19 mouse cellular contexts compared by ENCODE assay signal in genomic region chr4:137908489-137908888, GRCm38 (mm10). TPM values are rescaled to one million over a fixed set of nuclear protein-coding genes. Genes with fewer than 3 reads are reported as not detected.
A peak's percentile ranks its signal among the peaks of the same experiment; 100 is the strongest.
DNase-seq lines count a peak whose midpoint lies in the region; ATAC-seq and TF ChIP-seq lines count a peak whose summit lies in the region.
"Had no signal": no experiment of that assay in that cellular context is flagged by ENCODE, and none has a peak within 500 bp of the region (broad histone marks: within the 10 kb centered on the region; RNA-seq: fewer than 3 reads in every experiment).

No protein-coding gene starts in this region.

- H3K9me3 ChIP-seq in heart, embryonic 12.5 days (replicated peaks): no peaks in the 10 kb centered on the region
- no peaks in the 10 kb centered on the region for H3K9me3 ChIP-seq in E14TG2a.4 (ENCODE audit: low read length)
- H3K9me3 ChIP-seq in liver, embryonic 12.5 days (replicated peaks): no peaks in the 10 kb centered on the region
- H3K9me3 ChIP-seq: embryonic facial prominence, embryonic 12.5 days; hindbrain, embryonic 15.5 days; limb, embryonic 13.5 days; liver, embryonic 15.5 days; midbrain, embryonic 15.5 days had no signal

- no peak overlapping the region for H3K4me2 ChIP-seq in heart, embryonic 12.5 days
- peak overlapping the region; percentile 30 for H3K4me2 ChIP-seq in myocyte (ENCODE audit: low read depth)
- no peak overlapping the region for H3K4me2 ChIP-seq in liver, embryonic 12.5 days
- H3K4me2 ChIP-seq: embryonic facial prominence, embryonic 12.5 days; hindbrain, embryonic 15.5 days; limb, embryonic 13.5 days; midbrain, embryonic 15.5 days had no signal

- WGBS in heart, embryonic 12.5 days: 78% methylated on average over 7 of the region's 7 CpGs
- 70% methylated on average over 7 of the region's 7 CpGs for WGBS in liver, embryonic 12.5 days (ENCODE audit: insufficient replicate concordance)

- H3K79me2 ChIP-seq in myocyte (ENCODE audit: control insufficient read depth, insufficient read depth): no peaks in the 10 kb centered on the region

- peaks cover 32% of the 10 kb centered on the region for H3K4me1 ChIP-seq in heart, embryonic 12.5 days (replicated peaks)
- H3K4me1 ChIP-seq in E14TG2a.4 (replicated peaks; ENCODE audit: low read depth, low read length): peaks cover 92% of the 10 kb centered on the region
- no peaks in the 10 kb centered on the region for H3K4me1 ChIP-seq in embryonic fibroblast, embryonic 13.5 days (ENCODE audit: control insufficient read depth, insufficient read depth, low read length)
- H3K4me1 ChIP-seq in liver, embryonic 12.5 days: peaks cover 16% of the 10 kb centered on the region

- no peak for DNase-seq in heart, postnatal 10 days
- DNase-seq in cerebellum, adult 11 months: no peak
- DNase-seq: adrenal gland, adult 2 months; cerebellum, adult 9-10 months; kidney, adult 8-10 months; layer of hippocampus, adult 9-11 months; right cerebral cortex, postnatal 25 days; thymus, postnatal 25 days had no signal

- no peak overlapping the region for H3ac ChIP-seq in myocyte (ENCODE audit: control insufficient read depth, insufficient read length)

- no peak for ATAC-seq in heart, embryonic 12.5 days (ENCODE audit: insufficient number of reproducible peaks, low FRiP score)
- ATAC-seq in liver, embryonic 12.5 days: no peak
- ATAC-seq: midbrain, embryonic 15.5 days had no signal

- H3K27me3 ChIP-seq in heart, embryonic 12.5 days (replicated peaks): no peaks in the 10 kb centered on the region
- 0 out of 2 replicates have a peak, but pooled peaks cover 15% of the 10 kb centered on the region for H3K27me3 ChIP-seq in E14TG2a.4 (ENCODE audit: insufficient read depth, low read length)
- no peaks in the 10 kb centered on the region for H3K27me3 ChIP-seq in myocyte (ENCODE audit: control insufficient read depth, insufficient read depth, insufficient read length)
- 0 out of 2 replicates have a peak, but pooled peaks cover 7% of the 10 kb centered on the region for H3K27me3 ChIP-seq in liver, embryonic 12.5 days (replicated peaks)
- H3K27me3 ChIP-seq: embryonic facial prominence, embryonic 12.5 days; hindbrain, embryonic 15.5 days; limb, embryonic 13.5 days; midbrain, embryonic 15.5 days had no signal

- intact Hi-C loops in heart, postnatal 10 days (cut with DNase I): loop anchor here (2.0 kb wide), 1 partner anchor 44 kb away; no protein-coding TSS in a partner anchor

- peaks cover 4% of the 10 kb centered on the region; the same call in 1 of the 2 replicates for H3K36me3 ChIP-seq in heart, embryonic 12.5 days
- H3K36me3 ChIP-seq in E14TG2a.4 (ENCODE audit: insufficient read depth, low read length) (no peaks in the 10 kb centered on the region), myocyte (ENCODE audit: control insufficient read depth, insufficient read depth) (no peaks in the 10 kb centered on the region)
- H3K36me3 ChIP-seq in liver, embryonic 12.5 days: no peaks in the 10 kb centered on the region; the same call in 1 of the 2 replicates
- H3K36me3 ChIP-seq: embryonic facial prominence, embryonic 12.5 days; hindbrain, embryonic 15.5 days; limb, embryonic 13.5 days; liver, embryonic 15.5 days; midbrain, embryonic 15.5 days had no signal

- no peak overlapping the region for H3K4me3 ChIP-seq in heart, embryonic 12.5 days
- H3K4me3 ChIP-seq in E14TG2a.4 (replicated peaks; ENCODE audit: low read length): peak overlapping the region; percentile 60
- no peak overlapping the region for H3K4me3 ChIP-seq in embryonic fibroblast, embryonic 13.5 days (ENCODE audit: insufficient read depth, low read length)
- H3K4me3 ChIP-seq in myocyte: no peak overlapping the region
- no peak overlapping the region for H3K4me3 ChIP-seq in liver, embryonic 12.5 days
- H3K4me3 ChIP-seq: embryonic facial prominence, embryonic 12.5 days; forebrain, embryonic 10.5 days; hindbrain, embryonic 15.5 days; limb, embryonic 13.5 days; liver, embryonic 15.5 days; midbrain, embryonic 15.5 days had no signal

- no peak for TF ChIP-seq POLR2A in embryonic fibroblast, embryonic 13.5 days (IDR thresholded peaks at IDR 0.05; ENCODE audit: low read depth, low read length)
- TF ChIP-seq POLR2A in myocyte (IDR thresholded peaks at IDR 0.05; ENCODE audit: insufficient read length, low read depth): no peak

- 0 out of 2 replicates have a peak overlapping the region, but pooled peaks have one; percentile 21 for H3K27ac ChIP-seq in heart, embryonic 12.5 days (ENCODE audit: poor library complexity, severe bottlenecking)
- H3K27ac ChIP-seq in embryonic fibroblast, embryonic 13.5 days (ENCODE audit: insufficient read depth, low read length): peak overlapping the region; percentile 11; the same call in 1 of the 2 replicates
- H3K27ac ChIP-seq in liver, embryonic 12.5 days: no peak overlapping the region
- H3K27ac ChIP-seq: embryonic facial prominence, embryonic 12.5 days; forebrain, embryonic 10.5 days; hindbrain, embryonic 15.5 days; limb, embryonic 13.5 days; liver, embryonic 15.5 days; midbrain, embryonic 15.5 days had no signal

- no peak for TF ChIP-seq CTCF in E14TG2a.4 (conservative IDR thresholded peaks at IDR 0.05; ENCODE audit: low read length)
- TF ChIP-seq CTCF in embryonic fibroblast, embryonic 13.5 days (IDR thresholded peaks at IDR 0.05; ENCODE audit: borderline replicate concordance, insufficient read depth, low read length): no peak

- no peak overlapping the region for H3K9ac ChIP-seq in heart, embryonic 12.5 days
- no peak overlapping the region for H3K9ac ChIP-seq in liver, embryonic 12.5 days
- H3K9ac ChIP-seq: embryonic facial prominence, embryonic 12.5 days; hindbrain, embryonic 15.5 days; limb, embryonic 13.5 days; liver, embryonic 15.5 days; midbrain, embryonic 15.5 days had no signal

TF ChIP-seq in myocyte, 11 proteins besides CTCF, POLR2A, EP300 and RAD21:
- TF ChIP-seq REST (IDR thresholded peaks at IDR 0.05; ENCODE audit: insufficient read depth, insufficient read length): no peak
- no peak for TF ChIP-seq MAX (IDR thresholded peaks at IDR 0.05; ENCODE audit: low read depth)
- TF ChIP-seq USF1 (IDR thresholded peaks at IDR 0.05; ENCODE audit: low read depth): no peak
- no peak for TF ChIP-seq CEBPB (IDR thresholded peaks at IDR 0.05; ENCODE audit: insufficient read depth, poor library complexity, severe bottlenecking)
- TF ChIP-seq E2F4 (IDR thresholded peaks at IDR 0.05; ENCODE audit: insufficient read depth): no peak
- TF ChIP-seq TCF3 (IDR thresholded peaks at IDR 0.05; ENCODE audit: insufficient read length, low read depth): no peak
- TF ChIP-seq TCF12 (IDR thresholded peaks at IDR 0.05; ENCODE audit: insufficient read depth, poor library complexity, severe bottlenecking): no peak
- no peak for TF ChIP-seq POLR2AphosphoS2 (IDR thresholded peaks at IDR 0.05; ENCODE audit: insufficient read length, low read depth)
- no peak for TF ChIP-seq MYOG (IDR thresholded peaks at IDR 0.05; ENCODE audit: control insufficient read depth in 1 of 3, insufficient read depth in 1 of 3, insufficient read length in 2 of 3, low read depth in 2 of 3)
- no peak for TF ChIP-seq SRF (IDR thresholded peaks at IDR 0.05; ENCODE audit: control insufficient read depth, insufficient read length, low read depth)
- TF ChIP-seq MYOD1 (IDR thresholded peaks at IDR 0.05; ENCODE audit: control insufficient read depth in 1 of 3, insufficient read length in 2 of 3, low read depth in 2 of 3): no peak

RNA-seq across cellular contexts. Expression of gene Ece1, which starts 46.5 kb away (rescaled TPM):
- 122 and 144 TPM in 2 replicates for polyA plus RNA-seq in heart, embryonic 12.5 days (2016; fragmentation: Nextera tagmentation; extraction: Ambion mirVana)
- total RNA-seq in heart, postnatal 10 days (2021): 100 to 1,000 TPM; 109 to 129 TPM
- 65.4 and 94.5 TPM in 2 replicates for polyA plus RNA-seq in embryonic fibroblast, embryonic 13.5 days (2011; ENCODE audit: insufficient read length, low read depth, missing spikeins)
- 69.9 TPM for polyA plus RNA-seq in myocyte (2012; fragmentation: generic; extraction: Trizol)
- 17.8 and 18.5 TPM in 2 replicates for polyA plus RNA-seq in liver, embryonic 12.5 days (2016; fragmentation: Nextera tagmentation; extraction: Ambion mirVana)
